In genomic region chr11:55197740-55198510, GRCm38 (mm10) we compare ENCODE assay signal across 19 mouse cellular contexts. TPM values are rescaled to one million over a fixed set of nuclear protein-coding genes. Genes with fewer than 3 reads are reported as not detected.
DNase-seq lines count a peak whose midpoint lies in the region; ATAC-seq and TF ChIP-seq lines count a peak whose summit lies in the region.
"Had no signal": no experiment of that assay in that cellular context is flagged by ENCODE, and none has a peak within 500 bp of the region (broad histone marks: within the 10 kb centered on the region; RNA-seq: fewer than 3 reads in every experiment).

No protein-coding gene starts in this region.

- no peak overlapping the region for H3K4me3 ChIP-seq in CH12.LX (replicated peaks in 1 of 3; ENCODE audit: low read depth in 2 of 3, low read length in 2 of 3, poor library complexity in 1 of 3)
- H3K4me3 ChIP-seq in hindbrain, embryonic 13.5 days = no peak overlapping the region
- H3K4me3 ChIP-seq: embryonic facial prominence, embryonic 12.5 days; limb, embryonic 15.5 days; neural tube, embryonic 15.5 days had no signal

- ATAC-seq in hematopoietic stem cell, adult 5-6 weeks (replicated peaks in 1 of 2; ENCODE audit: insufficient read depth in 1 of 2, low FRiP score in 2 of 2, low TSS enrichment in 1 of 2, low read depth in 1 of 2, poor library complexity in 2 of 2, severe bottlenecking in 2 of 2) = peak; percentile 82 to 89
- ATAC-seq in monocyte, adult 5-6 weeks (replicated peaks; ENCODE audit: insufficient number of reproducible peaks, low FRiP score, low TSS enrichment, poor library complexity, severe bottlenecking) = peak; percentile 76
- no peak for ATAC-seq in hindbrain, embryonic 13.5 days (ENCODE audit: low FRiP score)
- ATAC-seq: midbrain, embryonic 16.5 days had no signal

- in situ Hi-C loops in CH12.LX (cut with MboI; ENCODE audit: low pct_ligation_motif_present, low pct_unique_long_range_greater_than_20kb, low sequenced_read_pairs) = no loop called here

- TF ChIP-seq RAD21 in CH12.LX (IDR thresholded peaks at IDR 0.05; ENCODE audit: low read depth, low read length) = no peak

- TF ChIP-seq CTCF in CH12.LX (conservative IDR thresholded peaks at IDR 0.05 in 1 of 2, IDR thresholded peaks at IDR 0.05 in 1 of 2; ENCODE audit: low read depth in 2 of 2, low read length in 2 of 2) = no peak

- no peak for TF ChIP-seq EP300 in CH12.LX (IDR thresholded peaks at IDR 0.05; ENCODE audit: low read length)

- DNase-seq in CD4-positive helper T cell, adult 2 months (ENCODE audit: low read depth, low spot score) = peak; percentile 48
- peak; percentile 25 for DNase-seq in CH12.LX (ENCODE audit: extremely low read depth)
- no peak for DNase-seq in kidney, adult 8-10 months
- no peak for DNase-seq in urinary bladder, postnatal 14 days (ENCODE audit: low spot score)
- DNase-seq: adrenal gland, postnatal 25 days; cerebellum, postnatal 36 days; heart, adult 11 months; lung, postnatal 4 days; right cerebral cortex, adult 18-20 months had no signal

- H3K4me1 ChIP-seq in CH12.LX (ENCODE audit: control insufficient read depth in 1 of 2, insufficient read depth in 2 of 2) = peaks cover 0 to 6% of the 10 kb centered on the region in 2 experiments; a peak in 1 of 4 replicates
- H3K4me1 ChIP-seq in hindbrain, embryonic 13.5 days (replicated peaks) = no peaks in the 10 kb centered on the region
- H3K4me1 ChIP-seq: embryonic facial prominence, embryonic 12.5 days; limb, embryonic 15.5 days; neural tube, embryonic 15.5 days had no signal

- no peak overlapping the region for H3K27ac ChIP-seq in CH12.LX (ENCODE audit: insufficient read depth, low read depth)
- no peak overlapping the region for H3K27ac ChIP-seq in hindbrain, embryonic 13.5 days
- H3K27ac ChIP-seq: embryonic facial prominence, embryonic 12.5 days; limb, embryonic 15.5 days; neural tube, embryonic 15.5 days had no signal

- dilution Hi-C loops in CH12.LX (cut with MboI; ENCODE audit: extremely low pct_ligation_motif_present, extremely low pct_unique_long_range_greater_than_20kb, low sequenced_read_pairs) = no loop called here

- no peak overlapping the region for H3K9ac ChIP-seq in CH12.LX (ENCODE audit: insufficient read depth, low read depth)
- H3K9ac ChIP-seq in hindbrain, embryonic 13.5 days = no peak overlapping the region
- H3K9ac ChIP-seq: embryonic facial prominence, embryonic 12.5 days; limb, embryonic 15.5 days; neural tube, embryonic 15.5 days had no signal

- no peaks in the 10 kb centered on the region for H3K9me3 ChIP-seq in CH12.LX (replicated peaks; ENCODE audit: low read length)
- H3K9me3 ChIP-seq in hindbrain, embryonic 13.5 days = no peaks in the 10 kb centered on the region
- H3K9me3 ChIP-seq: embryonic facial prominence, embryonic 12.5 days; limb, embryonic 15.5 days; neural tube, embryonic 15.5 days had no signal

- H3K4me2 ChIP-seq in CH12.LX (ENCODE audit: insufficient read depth, low read depth, poor library complexity, severe bottlenecking) = no peak overlapping the region
- H3K4me2 ChIP-seq in hindbrain, embryonic 13.5 days = no peak overlapping the region
- H3K4me2 ChIP-seq: embryonic facial prominence, embryonic 12.5 days; limb, embryonic 15.5 days; neural tube, embryonic 15.5 days had no signal

- H3K36me3 ChIP-seq in CH12.LX (replicated peaks in 1 of 2; ENCODE audit: control insufficient read depth in 1 of 2, insufficient read depth in 1 of 2, low read length in 1 of 2) = no peaks in the 10 kb centered on the region
- no peaks in the 10 kb centered on the region for H3K36me3 ChIP-seq in hindbrain, embryonic 13.5 days
- H3K36me3 ChIP-seq: embryonic facial prominence, embryonic 12.5 days; limb, embryonic 15.5 days; neural tube, embryonic 15.5 days had no signal

- H3K27me3 ChIP-seq in CH12.LX (replicated peaks) = peaks cover 41% of the 10 kb centered on the region
- H3K27me3 ChIP-seq in hindbrain, embryonic 13.5 days = 0 out of 2 replicates have a peak, but pooled peaks cover 3% of the 10 kb centered on the region
- H3K27me3 ChIP-seq: limb, embryonic 15.5 days; neural tube, embryonic 15.5 days had no signal

- TF ChIP-seq POLR2A in CH12.LX (IDR thresholded peaks at IDR 0.05; ENCODE audit: low read depth, low read length) = no peak

- no peaks in the 10 kb centered on the region for H3K79me2 ChIP-seq in CH12.LX (replicated peaks; ENCODE audit: control insufficient read depth, extremely low read depth, insufficient read depth, poor library complexity, severe bottlenecking)

- 87% methylated on average over 8 of the region's 8 CpGs for WGBS in hindbrain, embryonic 13.5 days

TF ChIP-seq in CH12.LX, 34 proteins besides CTCF, POLR2A, EP300 and RAD21:
- TF ChIP-seq MEF2A (IDR thresholded peaks at IDR 0.05; ENCODE audit: borderline replicate concordance, low read depth, low read length) (no peak), IRF4 (IDR thresholded peaks at IDR 0.05; ENCODE audit: low read depth, low read length) (0 out of 2 replicates have a peak, but pooled peaks have one; percentile 13)
TF ChIP-seq in CH12.LX: peak in this region for 1.

RNA-seq across cellular contexts. Expression of gene Slc36a1, which starts 6.2 kb away (rescaled TPM):
- total RNA-seq in CH12.LX (2012; rRNA removed) (2.5 and 3.6 TPM in 2 replicates), CH12.LX (2014; rRNA removed) (0.51 and 0.65 TPM in 2 replicates)
- polyA plus RNA-seq in CH12.LX (2012; ENCODE audit: insufficient read length, low read depth) = 4.3 and 5.0 TPM in 2 replicates
- total RNA-seq in hematopoietic stem cell, adult 5-6 weeks (2017) = 2.7 and 6.4 TPM in 2 replicates
- 5.2 to 11.1 TPM (median 8.1 TPM) in 3 replicates for total RNA-seq in monocyte, adult 5-6 weeks (2017)
- 3.2 and 3.5 TPM in 2 replicates for polyA plus RNA-seq in hindbrain, embryonic 13.5 days (2015; fragmentation: Nextera tagmentation; extraction: Ambion mirVana)

RNA-seq across cellular contexts. Expression of gene Slc36a2, which starts 13.0 kb away (rescaled TPM):
- total RNA-seq in CH12.LX (2012; rRNA removed) = 0.04 and 0.08 TPM in 2 replicates
- not detected in 2 replicates for total RNA-seq in CH12.LX (2014; rRNA removed)
- 0.17 and 0.18 TPM in 2 replicates for polyA plus RNA-seq in CH12.LX (2012; ENCODE audit: insufficient read length, low read depth)
- not detected in 2 replicates for total RNA-seq in hematopoietic stem cell, adult 5-6 weeks (2017)
- total RNA-seq in monocyte, adult 5-6 weeks (2017) = not detected in 3 replicates
- 1.1 and 1.5 TPM in 2 replicates for polyA plus RNA-seq in hindbrain, embryonic 13.5 days (2015; fragmentation: Nextera tagmentation; extraction: Ambion mirVana)

RNA-seq across cellular contexts. Expression of gene Slc36a3, which starts 46.4 kb away (rescaled TPM):
- total RNA-seq in CH12.LX (2012; rRNA removed) (0.34 and 0.72 TPM in 2 replicates), CH12.LX (2014; rRNA removed) (0.34 and 0.72 TPM in 2 replicates)
- polyA plus RNA-seq in CH12.LX (2012; ENCODE audit: insufficient read length, low read depth) = 1.2 and 1.5 TPM in 2 replicates
- total RNA-seq in hematopoietic stem cell, adult 5-6 weeks (2017) = not detected in 2 replicates
- not detected in 3 replicates for total RNA-seq in monocyte, adult 5-6 weeks (2017)
- not detected in 2 replicates for polyA plus RNA-seq in hindbrain, embryonic 13.5 days (2015; fragmentation: Nextera tagmentation; extraction: Ambion mirVana)
- total RNA-seq: adrenal gland, postnatal 25 days; layer of hippocampus, adult 8-10 months had no signal
- polyA plus RNA-seq: embryonic facial prominence, embryonic 12.5 days; heart, postnatal 0 days; kidney, embryonic 16.5 days; limb, embryonic 15.5 days; midbrain, embryonic 16.5 days; neural tube, embryonic 15.5 days had no signal

Comparison
In these comparisons a context has a peak if more than half of its experiments do, and no peak if none do; other contexts are left out.
1. DNase-seq: peak in CD4-positive helper T cell, adult 2 months (single experiment) and CH12.LX (single experiment); none in kidney, adult 8-10 months (0 of 2) and urinary bladder, postnatal 14 days (single experiment).